Mouse (Mus musculus) CD4-positive helper T cell, adult 2 months (primary cell): ENCODE results near the gene Xpo5.

Experiments used
- DNase-seq: peaks from one replicate; pipeline ENCODE4 v3.0.0-alpha.2; 2012; ENCODE audit warnings: low read depth, missing footprints, low spot score

Xpo5 gene

GRCm38 (mm10) chr17:46258279-46259053 is 55.9 kb downstream of the Xpo5 start:
- no peak for DNase-seq

GRCm38 (mm10) chr17:46259675-46260074 is 57.1 kb downstream of the Xpo5 start:
- no peak for DNase-seq

- no peak for DNase-seq
Observed at GRCm38 (mm10) chr17:46262201-46262694, 59.7 kb downstream of the Xpo5 start.

- no peak for DNase-seq
Observed at GRCm38 (mm10) chr17:46265502-46265901, 62.9 kb downstream of the Xpo5 start.

- peak; percentile 75 for DNase-seq
Observed at GRCm38 (mm10) chr17:46265918-46266618, 63.5 kb downstream of the Xpo5 start.

- DNase-seq = no peak
Observed at GRCm38 (mm10) chr17:46266986-46267385, 64.4 kb downstream of the Xpo5 start.

- no peak for DNase-seq
Observed at GRCm38 (mm10) chr17:46267511-46267910, 64.9 kb downstream of the Xpo5 start.

- DNase-seq = no peak
Observed at GRCm38 (mm10) chr17:46268026-46268720, 65.6 kb downstream of the Xpo5 start.

GRCm38 (mm10) chr17:46269771-46270534 is 67.4 kb downstream of the Xpo5 start:
- no peak for DNase-seq

- DNase-seq = no peak
Observed at GRCm38 (mm10) chr17:46272058-46272457, 69.5 kb downstream of the Xpo5 start.

- no peak for DNase-seq
Observed at GRCm38 (mm10) chr17:46272675-46273074, 70.1 kb downstream of the Xpo5 start.

- DNase-seq = no peak
Observed at GRCm38 (mm10) chr17:46273803-46274236, 71.2 kb downstream of the Xpo5 start.

GRCm38 (mm10) chr17:46274465-46274864 is 71.9 kb downstream of the Xpo5 start:
- DNase-seq = no peak

- no peak for DNase-seq
Observed at GRCm38 (mm10) chr17:46275034-46275433, 72.5 kb downstream of the Xpo5 start.

GRCm38 (mm10) chr17:46275506-46275905 is 72.9 kb downstream of the Xpo5 start:
- DNase-seq = no peak

- DNase-seq = no peak
Observed at GRCm38 (mm10) chr17:46277586-46277985, 75.0 kb downstream of the Xpo5 start.

- no peak for DNase-seq
Observed at GRCm38 (mm10) chr17:46278011-46278765, 75.6 kb downstream of the Xpo5 start.

GRCm38 (mm10) chr17:46282483-46283123 is 80.0 kb downstream of the Xpo5 start, which contains the start of gene Tjap1:
Tjap1 (minus strand) TSS chr17:46283026.
- peak; percentile 88 for DNase-seq

GRCm38 (mm10) chr17:46283140-46283539 is 80.6 kb downstream of the Xpo5 start:
- DNase-seq = no peak

GRCm38 (mm10) chr17:46283911-46284310 is 81.3 kb downstream of the Xpo5 start:
- no peak for DNase-seq
